Mouse (Mus musculus) neural tube, embryonic 15.5 days (tissue): ENCODE measurements around the gene Eif2b4. TPM values are rescaled to one million over a fixed set of nuclear protein-coding genes. Genes with fewer than 3 reads are reported as not detected.
A peak's percentile ranks its signal among the peaks of the same experiment; 100 is the strongest.

ENCODE experiments used
- ATAC-seq: fragments of 200-750 bp; cut with Nextera tagmentation; 2 replicates; pipeline ENCODE4 v1.8.0; 2017; ENCODE audit warnings: mild to moderate bottlenecking, moderate TSS enrichment, moderate library complexity; ENCODE audit not compliant: low FRiP score
- H3K27ac ChIP-seq: fragments of 300-500 bp; sonication (generic); replicated peaks from 2 replicates; pipeline ENCODE4 v1.5.1; 2015; ENCODE audit warnings: mild to moderate bottlenecking, inconsistent platforms
- H3K27me3 ChIP-seq: fragments of 300-500 bp; sonication (generic); replicated peaks from 2 replicates; pipeline ENCODE4 v1.6.1; 2015; ENCODE audit warnings: inconsistent platforms
- H3K36me3 ChIP-seq: fragments of 300-500 bp; sonication (generic); 2 replicates; pipeline ENCODE4 v1.6.1; 2015; ENCODE audit warnings: inconsistent platforms
- H3K4me1 ChIP-seq: fragments of 300-500 bp; sonication (generic); 2 replicates; pipeline ENCODE4 v1.6.1; 2015; ENCODE audit warnings: inconsistent platforms
- H3K4me2 ChIP-seq: fragments of 300-500 bp; sonication (generic); 2 replicates; pipeline ENCODE4 v1.6.1; 2015; ENCODE audit warnings: inconsistent platforms, mild to moderate bottlenecking, moderate library complexity
- H3K4me3 ChIP-seq: fragments of 300-500 bp; sonication (generic); replicated peaks from 2 replicates; pipeline ENCODE4 v1.5.1; 2015; ENCODE audit warnings: mild to moderate bottlenecking, inconsistent platforms
- H3K9ac ChIP-seq: fragments of 300-500 bp; sonication (generic); replicated peaks from 2 replicates; pipeline ENCODE4 v1.6.1; 2015; ENCODE audit warnings: mild to moderate bottlenecking, inconsistent platforms
- H3K9me3 ChIP-seq: fragments of 300-500 bp; sonication (generic); replicated peaks from 2 replicates; pipeline ENCODE4 v1.6.1; 2016; ENCODE audit warnings: inconsistent platforms
- WGBS: fragments of 180-500 bp; shearing (Covaris S2); methylation state at CpG from one replicate; pipeline ENCODE4 v1.1.7; 2015; ENCODE audit warnings: mixed read lengths; 5-methylcytosine and 5-hydroxymethylcytosine counted together
- polyA plus RNA-seq: library from polyadenylated mRNA; unstranded; fragments of >200 nt; fragmentation: Nextera tagmentation; extraction: Ambion mirVana; gene quantifications from 2 replicates; pipeline ENCODE4 v1.2.1, GENCODE M21; 2015

Eif2b4 gene
- 86.8 and 90.4 TPM in 2 replicates for polyA plus RNA-seq

GRCm38 (mm10) chr5:31192939-31193630 lies at the start of gene Eif2b4, which contains the start of gene Snx17:
Eif2b4 (minus strand) TSS chr5:31193430.
Snx17 (plus strand) TSS chr5:31193227.
- WGBS: under 1% methylated on average over 48 of the region's 48 CpGs
- Histone ChIP-seq H3K4me1 (peaks cover 24% of the 10 kb centered on the region), H3K27me3 (no peaks in the 10 kb centered on the region), H3K9me3 (no peaks in the 10 kb centered on the region), H3K4me2 (peak within 1 kb of the TSS; percentile 88), H3K4me3 (peak within 1 kb of the TSS; percentile 86), H3K27ac (peak within 1 kb of the TSS; percentile 91), H3K9ac (peak within 1 kb of the TSS; percentile 93), H3K36me3 (peaks cover 61% of the 10 kb centered on the region)
- ATAC-seq: peak; percentile 96

GRCm38 (mm10) chr5:31242191-31242590 lies 49.0 kb upstream of the Eif2b4 start:
- H3K27ac ChIP-seq: peak overlapping the region; percentile 99
- WGBS: 18% methylated on average over 10 of the region's 10 CpGs
- peaks cover 35% of the 10 kb centered on the region for H3K36me3 ChIP-seq
- H3K9me3 ChIP-seq: no peaks in the 10 kb centered on the region
- H3K4me1 ChIP-seq: peaks cover 25% of the 10 kb centered on the region
- H3K9ac ChIP-seq: peak overlapping the region; percentile 98
- no peak for ATAC-seq
- H3K4me2 ChIP-seq: peak overlapping the region; percentile 64
- peak overlapping the region; percentile 95 for H3K4me3 ChIP-seq
- H3K27me3 ChIP-seq: no peaks in the 10 kb centered on the region

DNA sequence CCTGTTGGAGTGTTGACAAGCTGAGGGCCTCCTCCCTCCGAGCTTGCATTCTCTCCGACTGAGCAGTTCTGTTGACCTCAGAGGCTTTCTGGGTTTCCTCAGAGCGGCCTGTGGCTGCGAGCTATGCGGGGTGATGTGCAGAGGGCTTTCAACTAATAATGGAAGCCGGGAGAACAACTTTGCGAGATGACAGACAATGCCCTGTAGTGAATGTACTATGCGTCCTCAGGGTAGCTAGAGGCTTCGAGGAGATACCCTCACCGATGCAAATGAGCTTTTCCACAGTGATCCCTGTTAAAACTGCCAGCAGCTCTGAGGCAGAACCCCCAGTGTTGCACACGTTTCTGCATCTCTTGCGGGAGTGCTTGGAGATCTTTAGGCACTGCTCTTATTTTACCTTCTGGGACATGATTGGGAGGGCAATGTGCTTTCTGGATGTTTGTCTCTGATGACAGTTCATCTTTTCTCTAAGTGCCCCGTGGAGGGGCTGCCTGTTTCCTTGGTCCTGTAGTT lies 48.3 kb upstream of the Eif2b4 start:
- no peaks in the 10 kb centered on the region for H3K27me3 ChIP-seq
- peak overlapping the region; percentile 98 for H3K9ac ChIP-seq
- under 1% methylated on average over 13 of the region's 13 CpGs for WGBS
- peaks cover 25% of the 10 kb centered on the region for H3K4me1 ChIP-seq
- no peak; the same call in 1 of the 2 replicates for ATAC-seq
- H3K4me2 ChIP-seq: peak overlapping the region; percentile 64
- H3K27ac ChIP-seq: peak overlapping the region; percentile 99
- no peaks in the 10 kb centered on the region for H3K9me3 ChIP-seq
- H3K36me3 ChIP-seq: peaks cover 29% of the 10 kb centered on the region
- peak overlapping the region; percentile 95 for H3K4me3 ChIP-seq

DNA sequence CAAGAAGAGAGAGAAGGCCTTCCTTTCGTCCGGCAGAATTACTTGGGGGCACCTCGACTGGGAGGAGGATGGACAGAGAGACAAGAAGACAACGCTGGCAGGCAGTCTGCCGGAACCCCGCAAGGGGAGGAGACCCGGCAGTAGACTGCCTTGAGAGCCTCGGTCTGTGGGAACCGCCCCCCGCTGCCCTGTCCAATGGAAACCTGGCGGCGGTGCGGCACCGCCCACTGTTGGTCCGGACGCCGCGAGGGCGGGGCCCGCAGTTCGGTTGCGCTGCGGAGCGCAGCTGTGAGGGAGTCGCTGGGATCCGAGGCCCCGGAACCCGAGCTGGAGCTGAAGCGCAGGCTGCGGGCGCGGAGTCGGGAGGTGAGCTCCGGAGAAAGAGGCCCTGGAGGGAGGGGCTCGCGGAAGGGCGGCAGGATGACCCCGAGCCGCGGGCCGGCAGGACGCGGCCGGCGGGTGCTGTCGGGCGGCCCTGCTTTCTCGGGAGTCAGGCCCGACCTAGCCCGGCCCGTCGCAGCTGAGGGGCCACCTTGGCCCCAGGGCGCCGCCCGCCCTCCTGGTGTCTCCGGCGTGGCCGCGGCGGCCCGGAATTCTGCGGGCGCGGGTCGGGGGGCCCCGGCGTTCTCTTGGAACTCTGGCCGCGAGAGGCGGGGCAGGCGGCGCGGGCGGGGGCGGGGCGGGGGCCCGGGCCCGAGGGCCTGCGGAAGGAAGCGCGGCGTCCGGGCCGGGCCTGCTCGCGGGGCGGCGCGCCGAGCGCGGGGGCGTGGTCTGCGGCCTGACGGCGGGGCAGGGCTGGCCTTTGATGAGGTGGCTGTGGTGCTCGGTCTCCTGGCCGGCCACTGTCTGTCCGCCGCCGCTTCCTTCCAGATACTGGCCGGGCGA lies 47.6 kb upstream of the Eif2b4 start, which contains the start of the genes Nrbp1 and Gm9970:
Nrbp1 (plus strand) TSS at position 228 of the 885 bp plus-strand sequence.
Gm9970 (minus strand) TSS at position 596 of the 885 bp plus-strand sequence.
- peak; percentile 99 for ATAC-seq
- Histone ChIP-seq H3K9ac (peak within 1 kb of the TSS; percentile 98), H3K4me2 (peak within 1 kb of the TSS; percentile 64), H3K36me3 (peaks cover 22% of the 10 kb centered on the region), H3K27me3 (no peaks in the 10 kb centered on the region), H3K4me1 (peaks cover 25% of the 10 kb centered on the region), H3K4me3 (peak within 1 kb of the TSS; percentile 95), H3K9me3 (0 out of 2 replicates have a peak, but pooled peaks cover 3% of the 10 kb centered on the region), H3K27ac (peak within 1 kb of the TSS; percentile 99)
- under 1% methylated on average over 98 of the region's 103 CpGs for WGBS

DNA sequence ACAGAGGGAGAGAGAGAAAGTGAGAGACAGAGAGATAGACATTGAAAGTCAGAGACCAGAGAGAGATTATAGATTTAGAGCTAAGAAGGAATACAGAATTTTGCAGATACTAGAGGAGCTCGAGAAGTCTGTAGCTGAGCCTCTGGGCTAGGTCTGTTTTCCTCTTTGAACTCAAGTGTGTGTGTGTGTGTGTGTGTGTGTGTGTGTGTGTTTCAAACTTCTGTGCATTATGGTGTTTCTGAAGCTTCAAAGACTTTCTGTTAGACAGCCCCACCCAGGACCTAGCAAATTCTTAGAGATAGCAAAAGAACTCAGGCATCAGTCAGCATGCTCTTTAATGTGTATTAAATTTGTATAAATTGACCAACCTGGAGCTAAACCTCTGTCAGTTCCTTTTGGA lies 33.4 kb upstream of the Eif2b4 start:
- Histone ChIP-seq H3K4me3 (no peak overlapping the region), H3K27ac (no peak overlapping the region), H3K27me3 (no peaks in the 10 kb centered on the region), H3K9me3 (no peaks in the 10 kb centered on the region), H3K4me2 (no peak overlapping the region), H3K36me3 (no peaks in the 10 kb centered on the region), H3K9ac (no peak overlapping the region), H3K4me1 (peaks cover 6% of the 10 kb centered on the region; the same call in 1 of the 2 replicates)
- 85% methylated on average over 1 of the region's 1 CpGs for whole genome bisulfite sequencing
- ATAC-seq: no peak

- Histone ChIP-seq H3K36me3 (no peaks in the 10 kb centered on the region), H3K27me3 (no peaks in the 10 kb centered on the region), H3K4me3 (no peak overlapping the region), H3K9ac (no peak overlapping the region), H3K9me3 (no peaks in the 10 kb centered on the region), H3K4me1 (peaks cover 24% of the 10 kb centered on the region), H3K27ac (no peak overlapping the region), H3K4me2 (no peak overlapping the region)
- no peak for ATAC-seq
- WGBS: 95% methylated on average over 9 of the region's 9 CpGs
These were observed 29.5 kb upstream of the Eif2b4 start for GRCm38 (mm10) chr5:31222696-31223095.

DNA sequence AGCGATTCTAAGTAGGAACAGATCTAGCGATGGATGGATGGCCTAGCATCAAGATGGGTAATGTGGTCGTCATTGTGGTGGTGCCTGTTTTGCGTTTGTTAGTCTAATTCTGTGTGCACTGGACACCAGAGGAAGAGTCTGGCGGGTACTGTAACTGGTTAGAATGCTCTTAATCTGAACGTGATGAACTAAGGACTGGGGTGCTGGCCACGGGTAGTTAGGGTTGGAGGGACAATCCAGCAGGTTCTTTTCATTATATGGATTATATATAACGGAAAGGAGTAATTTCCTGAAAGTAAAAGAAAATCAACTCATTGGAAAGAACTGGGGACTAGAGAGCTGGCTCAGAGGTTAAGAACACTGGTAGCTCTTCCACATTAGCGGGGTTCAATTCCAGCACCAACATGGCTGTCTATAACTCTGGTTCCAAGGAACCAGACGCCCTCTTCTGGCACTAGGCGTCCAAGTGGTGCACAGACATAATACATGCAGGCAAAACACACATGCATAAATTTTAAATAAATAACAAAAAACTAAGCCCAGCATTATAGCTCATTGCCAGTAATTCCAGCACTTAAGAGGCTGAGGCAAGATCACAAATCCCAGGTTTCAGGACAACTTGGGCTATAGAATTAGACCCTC lies 28.2 kb upstream of the Eif2b4 start:
- Histone ChIP-seq H3K4me2 (peak overlapping the region; percentile 80), H3K27ac (peak overlapping the region; percentile 92), H3K4me3 (peak overlapping the region; percentile 99), H3K9me3 (no peaks in the 10 kb centered on the region), H3K36me3 (no peaks in the 10 kb centered on the region), H3K4me1 (peaks cover 24% of the 10 kb centered on the region), H3K27me3 (no peaks in the 10 kb centered on the region), H3K9ac (peak overlapping the region; percentile 95)
- 12% methylated on average over 11 of the region's 11 CpGs for WGBS
- peak; percentile 62 for ATAC-seq

DNA sequence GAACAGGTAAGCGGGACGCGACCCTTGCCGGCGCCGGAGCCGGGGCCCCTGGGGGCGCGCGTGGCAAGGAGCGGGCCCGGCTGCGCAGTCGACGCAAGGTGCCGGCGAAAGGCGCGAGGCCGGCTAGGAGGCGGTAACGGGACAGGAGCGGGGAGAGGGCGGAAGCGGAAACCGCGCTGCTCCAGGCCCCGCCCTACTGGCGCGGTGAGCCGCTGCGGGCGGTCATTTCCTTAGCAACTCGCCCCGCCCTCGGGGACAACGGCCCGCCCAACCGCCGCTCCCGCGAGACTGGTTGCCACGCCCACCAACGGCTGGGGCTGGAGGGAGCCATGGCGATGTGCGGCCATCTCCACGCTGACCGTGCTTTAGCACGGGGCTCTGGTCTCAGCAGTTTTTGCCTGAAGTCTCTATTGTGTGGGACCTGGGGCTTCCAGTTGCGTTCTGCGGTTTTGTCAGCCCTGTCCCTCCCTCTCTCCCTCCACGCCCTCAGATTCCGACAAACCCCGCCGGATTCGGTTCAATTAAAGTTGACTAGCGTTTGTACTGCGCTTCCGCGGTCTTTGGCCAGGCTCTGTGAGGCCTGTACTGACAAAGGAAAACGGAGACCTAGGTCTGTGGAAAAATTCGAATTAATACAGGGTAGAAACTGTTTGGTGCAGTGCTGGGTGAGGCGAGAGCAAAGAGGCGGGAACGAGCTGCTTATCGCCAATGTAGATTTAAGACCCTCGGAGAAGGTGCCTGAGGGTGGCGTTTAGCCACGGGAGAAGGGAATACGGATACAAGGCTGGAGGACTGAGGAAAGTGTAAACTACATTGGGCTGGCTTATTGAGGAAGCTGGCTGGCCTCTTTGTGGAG lies 27.4 kb upstream of the Eif2b4 start, which contains the start of gene Ppm1g:
Ppm1g (minus strand) TSS at position 240 of the 856 bp plus-strand sequence.
- no peaks in the 10 kb centered on the region for H3K36me3 ChIP-seq
- H3K27me3 ChIP-seq: no peaks in the 10 kb centered on the region
- H3K27ac ChIP-seq: peak within 1 kb of the TSS; percentile 92
- ATAC-seq: peak; percentile 93
- H3K4me3 ChIP-seq: peak within 1 kb of the TSS; percentile 99
- H3K4me2 ChIP-seq: peak within 1 kb of the TSS; percentile 80
- H3K9me3 ChIP-seq: no peaks in the 10 kb centered on the region
- H3K4me1 ChIP-seq: peaks cover 24% of the 10 kb centered on the region
- under 1% methylated on average over 69 of the region's 70 CpGs for WGBS
- peak within 1 kb of the TSS; percentile 95 for H3K9ac ChIP-seq

- H3K9ac ChIP-seq: peak overlapping the region; percentile 95
- peak; percentile 72 for ATAC-seq
- under 1% methylated on average over 40 of the region's 40 CpGs for WGBS
These were observed 26.7 kb upstream of the Eif2b4 start for GRCm38 (mm10) chr5:31219911-31220447.

DNA sequence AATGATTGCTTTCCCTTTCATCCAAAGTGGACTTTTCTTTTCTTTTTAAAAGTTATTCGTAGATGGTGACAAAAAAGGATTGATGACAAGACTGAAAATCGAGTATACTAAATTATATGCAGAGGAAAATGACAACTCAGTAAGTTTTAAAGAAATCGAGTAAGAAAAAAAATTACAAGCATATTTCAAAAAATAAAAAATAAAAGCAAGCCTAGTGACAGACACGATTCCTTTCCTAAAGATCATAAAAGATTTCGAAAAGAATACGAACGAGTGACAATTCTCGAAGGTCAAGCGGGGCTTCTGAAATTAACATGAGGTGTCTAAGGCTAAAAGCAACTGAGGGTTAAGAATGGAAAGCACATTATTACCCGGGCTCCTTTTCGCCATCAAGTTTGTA lies 26.2 kb upstream of the Eif2b4 start:
- H3K9me3 ChIP-seq: no peaks in the 10 kb centered on the region
- 3% methylated on average over 11 of the region's 11 CpGs for WGBS
- H3K27ac ChIP-seq: peak overlapping the region; percentile 92
- H3K4me1 ChIP-seq: peaks cover 28% of the 10 kb centered on the region
- H3K4me2 ChIP-seq: peak overlapping the region; percentile 80
- peak overlapping the region; percentile 95 for H3K9ac ChIP-seq
- ATAC-seq: no peak
- peak overlapping the region; percentile 99 for H3K4me3 ChIP-seq
- H3K36me3 ChIP-seq: no peaks in the 10 kb centered on the region
- H3K27me3 ChIP-seq: no peaks in the 10 kb centered on the region

More at GRCm38 (mm10) chr5:31219911-31220447, 26.7 kb upstream of the Eif2b4 start:
- H3K4me2 ChIP-seq: peak overlapping the region; percentile 80
- H3K27me3 ChIP-seq: no peaks in the 10 kb centered on the region
- H3K27ac ChIP-seq: peak overlapping the region; percentile 92
- no peaks in the 10 kb centered on the region for H3K9me3 ChIP-seq
- H3K4me1 ChIP-seq: peaks cover 26% of the 10 kb centered on the region
- peak overlapping the region; percentile 99 for H3K4me3 ChIP-seq
- no peaks in the 10 kb centered on the region for H3K36me3 ChIP-seq
